Mouse (Mus musculus) frontal cortex, postnatal 36 days (tissue): ENCODE measurements around the gene Fbxl21.

Source experiments
- DNase-seq, 2 experiments: peaks; one replicate each; pipeline ENCODE4 v3.0.0; 2022; ENCODE audit warnings: low spot score in 2 of 2

Gene Fbxl21

GRCm38 (mm10) chr13:56581512-56581911 is 59.2 kb downstream of the Fbxl21 start:
- DNase-seq: no peak

- DNase-seq: no peak
Measured at GRCm38 (mm10) chr13:56581961-56582434, 59.7 kb downstream of the Fbxl21 start.

- no peak for DNase-seq
Measured at GRCm38 (mm10) chr13:56582720-56583119, 60.4 kb downstream of the Fbxl21 start.

GRCm38 (mm10) chr13:56586046-56586445 is 63.8 kb downstream of the Fbxl21 start:
- DNase-seq: no peak
